Mouse (Mus musculus) forebrain, embryonic 13.5 days (tissue): ENCODE results near the gene Olfr1366. TPM values are rescaled to one million over a fixed set of nuclear protein-coding genes. Genes with fewer than 3 reads are reported as not detected.
A peak's percentile ranks its signal among the peaks of the same experiment; 100 is the strongest.
"Not testable (repeated sequence)": the region's sequence is repeated elsewhere in the genome, so short reads cannot be mapped to it uniquely, and the experiment has no call there.

Experiments
- ATAC-seq: fragments of 200-750 bp; cut with Nextera tagmentation; 2 replicates; pipeline ENCODE4 v1.8.0; 2017
- H3K27ac ChIP-seq: fragments of 300-500 bp; sonication (generic); 2 replicates; pipeline ENCODE4 v1.5.1; 2015; ENCODE audit warnings: inconsistent platforms, mild to moderate bottlenecking, moderate library complexity
- H3K27me3 ChIP-seq: fragments of 300-500 bp; sonication (generic); 2 replicates; pipeline ENCODE4 v1.6.1; 2015; ENCODE audit warnings: mild to moderate bottlenecking, inconsistent platforms
- H3K36me3 ChIP-seq: fragments of 300-500 bp; sonication (generic); 2 replicates; pipeline ENCODE4 v1.6.1; 2015; ENCODE audit warnings: mild to moderate bottlenecking, inconsistent platforms; ENCODE audit not compliant: poor library complexity, severe bottlenecking
- H3K4me1 ChIP-seq: fragments of 300-500 bp; sonication (generic); 2 replicates; pipeline ENCODE4 v1.6.1; 2015; ENCODE audit warnings: inconsistent platforms
- H3K4me2 ChIP-seq: fragments of 300-500 bp; sonication (generic); 2 replicates; pipeline ENCODE4 v1.6.1; 2015; ENCODE audit warnings: inconsistent platforms, mild to moderate bottlenecking, moderate library complexity
- H3K4me3 ChIP-seq: fragments of 300-500 bp; sonication (generic); 2 replicates; pipeline ENCODE4 v1.5.1; 2015; ENCODE audit warnings: mild to moderate bottlenecking, inconsistent platforms
- H3K9ac ChIP-seq: fragments of 300-500 bp; sonication (generic); 2 replicates; pipeline ENCODE4 v1.6.1; 2015; ENCODE audit warnings: mild to moderate bottlenecking, inconsistent platforms
- H3K9me3 ChIP-seq: fragments of 300-500 bp; sonication (generic); replicated peaks from 2 replicates; pipeline ENCODE4 v1.6.1; 2016; ENCODE audit warnings: inconsistent platforms
- whole genome bisulfite sequencing: fragments of 180-500 bp; shearing (Covaris S2); methylation state at CpG from one replicate; pipeline ENCODE4 v1.1.7; 2015; 5-methylcytosine and 5-hydroxymethylcytosine counted together
- polyA plus RNA-seq: library from polyadenylated mRNA; unstranded; fragments of >200 nt; fragmentation: Nextera tagmentation; extraction: Ambion mirVana; gene quantifications from 2 replicates; pipeline ENCODE4 v1.2.1, GENCODE M21; 2015

Olfr1366 gene
- 0.17 and 0.33 TPM in 2 replicates for polyA plus RNA-seq

- ATAC-seq = no peak
- Histone ChIP-seq H3K27ac (no peak within 1 kb of the TSS), H3K4me1 (no peaks in the 10 kb centered on the region), H3K9ac (no peak within 1 kb of the TSS), H3K27me3 (no peaks in the 10 kb centered on the region), H3K4me3 (no peak within 1 kb of the TSS), H3K4me2 (no peak within 1 kb of the TSS), H3K36me3 (no peaks in the 10 kb centered on the region), H3K9me3 (no peaks in the 10 kb centered on the region)
- WGBS = 80% methylated on average over 1 of the region's 1 CpGs
Observed at GRCm38 (mm10) chr13:21542708-21543107, at the start of gene Olfr1366. Gene Olfr1366 (minus strand): TSS chr13:21542808.

DNA sequence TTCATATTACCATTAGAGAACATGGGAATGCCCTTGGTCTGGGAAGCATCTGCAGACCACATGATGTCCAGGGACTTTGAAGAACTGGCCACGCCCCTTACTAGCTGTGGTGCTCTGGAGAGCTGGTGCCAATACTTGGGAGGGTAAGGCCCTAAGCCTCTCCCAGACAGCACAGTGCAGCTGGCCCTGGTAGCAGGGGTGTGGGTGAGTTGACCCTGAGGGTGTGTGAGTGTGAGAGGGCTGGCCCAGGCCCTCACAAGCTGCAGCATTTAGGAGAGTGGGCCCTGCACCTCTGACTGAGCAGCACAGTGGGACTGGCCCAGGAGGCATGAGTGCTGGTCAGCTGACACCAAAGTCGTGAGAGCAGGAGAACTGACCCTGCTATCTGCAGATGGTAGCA lies 49.0 kb upstream of the Olfr1366 start:
- Histone ChIP-seq H3K4me1 (no peaks in the 10 kb centered on the region), H3K4me2 (no peak overlapping the region), H3K27ac (no peak overlapping the region), H3K36me3 (no peaks in the 10 kb centered on the region), H3K27me3 (no peaks in the 10 kb centered on the region), H3K4me3 (no peak overlapping the region), H3K9ac (no peak overlapping the region), H3K9me3 (no peaks in the 10 kb centered on the region)
- no peak for ATAC-seq
- 81% methylated on average over 2 of the region's 2 CpGs for WGBS

GRCm38 (mm10) chr13:21581659-21582058 lies 39.1 kb upstream of the Olfr1366 start, which contains the start of gene Olfr1364:
Gene Olfr1364 (minus strand): TSS chr13:21581759.
- no peak within 1 kb of the TSS for H3K27ac ChIP-seq
- H3K4me3 ChIP-seq = no peak within 1 kb of the TSS
- WGBS = 96% methylated on average over 2 of the region's 2 CpGs
- ATAC-seq = no peak
- H3K27me3 ChIP-seq = no peaks in the 10 kb centered on the region
- H3K9me3 ChIP-seq = no peaks in the 10 kb centered on the region
- no peaks in the 10 kb centered on the region for H3K4me1 ChIP-seq
- H3K36me3 ChIP-seq = no peaks in the 10 kb centered on the region
- H3K4me2 ChIP-seq = no peak within 1 kb of the TSS
- H3K9ac ChIP-seq = no peak within 1 kb of the TSS

DNA sequence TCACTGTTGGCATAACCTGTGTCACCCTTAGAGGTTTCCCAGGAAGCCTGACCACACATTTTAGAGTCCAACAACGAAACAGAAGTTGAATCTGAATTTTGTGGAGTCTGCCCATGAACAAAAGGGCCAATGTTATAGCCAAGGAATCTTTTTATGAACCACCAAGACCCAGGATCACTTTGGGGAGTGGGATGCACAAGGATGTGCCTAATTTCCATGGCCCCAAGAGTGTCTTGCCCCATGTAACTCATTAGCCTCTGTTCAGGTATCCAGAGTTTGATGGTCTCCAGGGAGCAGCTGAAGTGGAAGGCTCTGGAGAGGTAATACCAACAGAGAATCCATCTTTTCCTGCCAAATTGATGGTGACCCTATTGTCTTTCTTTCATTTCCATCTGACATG lies 17.2 kb upstream of the Olfr1366 start, which contains the start of gene Olfr1535:
TSS of gene Olfr1535 (minus strand) at position 101 of the 400 bp plus-strand sequence.
- ATAC-seq = no peak
- H3K4me3 ChIP-seq = no peak within 1 kb of the TSS
- 63% methylated on average over 1 of the region's 1 CpGs for WGBS

GRCm38 (mm10) chr13:21550416-21551110 lies 8.0 kb upstream of the Olfr1366 start:
- no peaks in the 10 kb centered on the region for H3K9me3 ChIP-seq
- ATAC-seq = no peak
- no peak overlapping the region for H3K27ac ChIP-seq

More for the DNA sequence above, 17.2 kb upstream of the Olfr1366 start, which contains the start of gene Olfr1535:
- H3K4me2 ChIP-seq = no peak within 1 kb of the TSS
- H3K36me3 ChIP-seq = no peaks in the 10 kb centered on the region
- no peaks in the 10 kb centered on the region for H3K9me3 ChIP-seq
- no peak within 1 kb of the TSS for H3K9ac ChIP-seq
- no peaks in the 10 kb centered on the region for H3K27me3 ChIP-seq
- no peak within 1 kb of the TSS for H3K27ac ChIP-seq
- no peaks in the 10 kb centered on the region for H3K4me1 ChIP-seq

GRCm38 (mm10) chr13:21549487-21549886 lies 6.9 kb upstream of the Olfr1366 start:
- WGBS = 89% methylated on average over 3 of the region's 3 CpGs
- Histone ChIP-seq H3K4me1 (no peaks in the 10 kb centered on the region), H3K9ac (no peak overlapping the region), H3K4me3 (no peak overlapping the region), H3K9me3 (no peaks in the 10 kb centered on the region), H3K36me3 (no peaks in the 10 kb centered on the region), H3K27ac (no peak overlapping the region), H3K4me2 (no peak overlapping the region), H3K27me3 (no peaks in the 10 kb centered on the region)
- ATAC-seq = no peak

More at GRCm38 (mm10) chr13:21550416-21551110, 8.0 kb upstream of the Olfr1366 start:
- Histone ChIP-seq H3K4me2 (no peak overlapping the region), H3K4me3 (no peak overlapping the region), H3K4me1 (no peaks in the 10 kb centered on the region), H3K36me3 (no peaks in the 10 kb centered on the region), H3K9ac (no peak overlapping the region), H3K27me3 (no peaks in the 10 kb centered on the region)
- 70% methylated on average over 3 of the region's 3 CpGs for WGBS

DNA sequence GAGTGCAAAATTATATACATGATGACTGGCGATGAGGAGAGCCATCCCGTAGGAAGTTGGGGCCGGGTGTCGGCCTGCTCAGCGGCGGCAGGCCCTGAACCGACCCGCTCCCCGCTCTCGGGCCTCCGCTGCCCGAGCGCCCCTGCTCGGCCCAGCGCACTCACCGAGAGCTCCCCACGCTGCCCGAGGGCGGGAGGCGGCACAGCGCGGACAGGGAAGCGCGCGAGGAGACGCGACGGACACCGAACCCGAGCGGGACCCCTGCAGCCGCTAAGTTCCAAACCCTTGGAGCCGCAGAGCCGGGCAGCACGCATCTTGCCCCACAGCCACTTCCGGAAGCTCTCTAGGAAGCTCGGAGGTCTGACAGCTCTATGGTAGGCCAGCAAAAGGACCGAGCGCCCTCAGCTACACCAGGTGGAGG lies 11.8 kb downstream of the Olfr1366 start, which contains the start of gene Zkscan8:
TSS of gene Zkscan8 (minus strand) at position 340 of the 421 bp plus-strand sequence.
- H3K36me3 ChIP-seq = peaks cover 12% of the 10 kb centered on the region
- H3K27me3 ChIP-seq = peaks cover 4% of the 10 kb centered on the region; the same call in 1 of the 2 replicates
- peak within 1 kb of the TSS; percentile 62 for H3K4me2 ChIP-seq
- peak within 1 kb of the TSS; percentile 86 for H3K27ac ChIP-seq
- H3K4me1 ChIP-seq = peaks cover 10% of the 10 kb centered on the region
- under 1% methylated on average over 39 of the region's 39 CpGs for WGBS
- peak within 1 kb of the TSS; percentile 96 for H3K9ac ChIP-seq
- ATAC-seq = peak; percentile 99
- peak within 1 kb of the TSS; percentile 90 for H3K4me3 ChIP-seq
- H3K9me3 ChIP-seq = no peaks in the 10 kb centered on the region

DNA sequence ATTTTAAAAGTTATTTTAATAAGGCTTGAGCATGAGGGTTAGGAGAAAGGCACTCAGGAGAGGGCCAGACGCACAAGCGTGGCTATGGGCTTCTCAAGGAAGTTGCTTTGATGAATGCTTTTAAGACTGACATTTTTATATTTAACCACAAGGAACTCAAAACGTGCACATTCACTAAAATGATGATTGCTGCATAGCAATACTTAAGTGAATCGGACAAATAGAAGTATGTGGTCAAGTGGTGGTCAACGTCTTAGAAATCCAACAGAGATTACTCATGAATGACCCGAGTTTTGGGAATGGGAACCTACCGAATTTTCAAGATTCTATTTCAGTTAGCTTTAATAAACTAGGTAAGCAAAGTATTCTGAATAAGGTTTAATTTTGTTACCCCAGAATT lies 12.5 kb downstream of the Olfr1366 start:
- Histone ChIP-seq H3K4me3 (peak overlapping the region; percentile 90), H3K36me3 (peaks cover 17% of the 10 kb centered on the region), H3K9me3 (no peaks in the 10 kb centered on the region), H3K27ac (no peak overlapping the region), H3K4me1 (peaks cover 10% of the 10 kb centered on the region), H3K9ac (peak overlapping the region; percentile 30; the same call in 1 of the 2 replicates), H3K27me3 (peaks cover 4% of the 10 kb centered on the region; the same call in 1 of the 2 replicates), H3K4me2 (peak overlapping the region; percentile 62)
- no peak for ATAC-seq
- WGBS = 55% methylated on average over 7 of the region's 7 CpGs

- H3K4me3 ChIP-seq = peak overlapping the region; percentile 65
- peak overlapping the region; percentile 63 for H3K4me2 ChIP-seq
- peak; percentile 100 for ATAC-seq
- no peaks in the 10 kb centered on the region for H3K9me3 ChIP-seq
- peak overlapping the region; percentile 69 for H3K27ac ChIP-seq
- H3K9ac ChIP-seq = peak overlapping the region; percentile 68
- H3K27me3 ChIP-seq = no peaks in the 10 kb centered on the region
- peaks cover 3% of the 10 kb centered on the region; the same call in 1 of the 2 replicates for H3K4me1 ChIP-seq
- no peaks in the 10 kb centered on the region for H3K36me3 ChIP-seq
- WGBS = under 1% methylated on average over 21 of the region's 21 CpGs
Observed at GRCm38 (mm10) chr13:21506221-21506649, 36.4 kb downstream of the Olfr1366 start.

GRCm38 (mm10) chr13:21502296-21502695 lies 40.3 kb downstream of the Olfr1366 start:
- H3K4me2 ChIP-seq = no peak overlapping the region
- H3K9me3 ChIP-seq = no peaks in the 10 kb centered on the region
- no peak overlapping the region for H3K9ac ChIP-seq
- ATAC-seq = no peak
- no peaks in the 10 kb centered on the region for H3K36me3 ChIP-seq
- H3K27me3 ChIP-seq = no peaks in the 10 kb centered on the region
- H3K27ac ChIP-seq = no peak overlapping the region
- H3K4me1 ChIP-seq = peaks cover 3% of the 10 kb centered on the region; the same call in 1 of the 2 replicates
- no peak overlapping the region for H3K4me3 ChIP-seq
- 90% methylated on average over 5 of the region's 5 CpGs for WGBS

DNA sequence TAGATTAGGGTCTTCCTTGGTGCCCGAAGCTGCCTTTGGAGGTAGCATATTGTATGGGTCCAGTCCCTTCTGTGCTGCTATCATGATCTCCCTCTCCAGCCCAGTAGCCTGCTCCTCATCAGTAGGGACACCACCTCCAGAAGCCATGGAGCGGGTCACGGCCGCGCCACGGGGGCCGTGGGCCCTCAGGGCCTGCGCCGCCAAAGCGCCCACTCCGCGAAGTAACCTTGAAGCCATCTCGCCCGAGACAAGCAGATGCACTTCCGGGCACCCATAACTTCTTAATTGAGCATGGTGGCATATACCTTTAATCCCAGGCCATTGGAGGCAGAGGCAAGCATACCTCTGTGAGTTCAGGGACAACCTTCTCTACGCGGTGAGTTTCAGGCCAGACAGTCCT lies 41.4 kb downstream of the Olfr1366 start, which contains the start of gene Gm11273:
TSS of gene Gm11273 (minus strand) at position 237 of the 400 bp plus-strand sequence.
- H3K36me3 ChIP-seq, ATAC-seq, H3K4me2 ChIP-seq, H3K27me3 ChIP-seq, H3K4me1 ChIP-seq, H3K4me3 ChIP-seq, H3K27ac ChIP-seq, H3K9ac ChIP-seq, H3K9me3 ChIP-seq: not testable (repeated sequence)
- WGBS = 85% methylated on average over 17 of the region's 17 CpGs

DNA sequence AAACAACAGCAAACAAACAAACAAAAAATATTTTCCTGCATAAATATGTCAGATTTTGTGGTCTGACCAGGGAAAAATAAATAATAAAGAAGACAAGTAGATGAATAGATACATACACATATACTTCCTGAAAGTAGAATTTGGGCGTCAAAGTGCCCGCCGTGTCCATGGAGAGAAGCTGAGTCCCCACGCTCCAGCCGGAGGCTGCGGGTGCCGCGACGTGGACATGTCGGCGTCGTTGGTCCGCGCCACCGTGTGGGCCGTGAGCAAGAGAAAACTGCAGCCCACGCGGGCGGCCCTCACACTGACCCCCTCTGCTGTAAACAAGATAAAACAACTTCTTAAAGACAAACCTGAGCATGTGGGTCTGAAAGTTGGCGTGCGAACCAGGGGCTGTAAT lies 47.5 kb downstream of the Olfr1366 start, which contains the start of gene AK157302:
TSS of gene AK157302 (plus strand) at position 144 of the 400 bp plus-strand sequence.
- no peak within 1 kb of the TSS for H3K27ac ChIP-seq
- no peak within 1 kb of the TSS for H3K9ac ChIP-seq
- H3K9me3 ChIP-seq = no peaks in the 10 kb centered on the region
- H3K27me3 ChIP-seq = no peaks in the 10 kb centered on the region
- H3K4me2 ChIP-seq = no peak within 1 kb of the TSS
- no peak within 1 kb of the TSS for H3K4me3 ChIP-seq
- WGBS = 95% methylated on average over 21 of the region's 21 CpGs
- no peaks in the 10 kb centered on the region for H3K36me3 ChIP-seq
- ATAC-seq = no peak
- H3K4me1 ChIP-seq = no peaks in the 10 kb centered on the region
